Mouse (Mus musculus): ENCODE measurements around the gene Reep3. TPM values are rescaled to one million over a fixed set of nuclear protein-coding genes. Genes with fewer than 3 reads are reported as not detected.

Reep3 gene
- total RNA-seq, 2 experiments from 2014 or later, result 22.8 to 24.2 TPM

DNA sequence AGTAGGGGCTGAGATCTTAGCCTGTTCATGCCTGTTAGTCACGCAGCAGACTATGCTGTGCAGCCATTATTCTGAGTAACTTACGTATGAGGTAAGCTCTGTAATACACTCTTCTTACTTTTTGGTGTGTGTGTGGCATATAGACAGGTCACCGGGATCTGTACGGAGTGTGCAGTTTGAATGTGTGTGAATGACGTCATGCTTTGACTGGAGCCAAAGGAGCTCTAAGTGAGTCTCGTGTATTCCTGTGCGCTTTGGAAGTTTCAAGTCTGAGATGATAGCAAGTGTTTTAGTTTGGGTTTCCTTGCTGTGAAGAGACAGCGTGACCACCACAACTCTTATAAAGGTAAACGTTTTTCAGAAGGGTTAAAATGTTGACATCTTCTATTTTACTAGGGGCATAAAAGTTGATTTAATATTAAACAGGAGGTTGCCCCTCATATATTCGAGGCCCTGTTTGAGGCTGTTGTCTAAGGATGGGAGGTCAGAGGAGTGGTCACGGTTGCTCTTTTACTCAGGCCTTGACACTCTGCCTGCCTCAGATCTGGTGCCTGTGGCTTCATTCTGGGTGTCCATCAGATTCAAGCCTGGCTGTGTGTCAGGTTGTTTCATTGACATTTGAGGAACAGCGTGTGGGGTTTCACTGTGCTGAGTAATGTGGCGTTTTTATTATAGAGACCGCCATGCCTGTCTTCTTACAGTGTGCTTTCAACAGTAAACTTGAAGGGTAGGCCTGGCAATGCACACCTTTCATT is 14.5 kb upstream of the Reep3 start:
- no peak for DNase-seq (ENCODE audit: extremely low spot score in 1 of 2, low spot score in 1 of 2)

DNA sequence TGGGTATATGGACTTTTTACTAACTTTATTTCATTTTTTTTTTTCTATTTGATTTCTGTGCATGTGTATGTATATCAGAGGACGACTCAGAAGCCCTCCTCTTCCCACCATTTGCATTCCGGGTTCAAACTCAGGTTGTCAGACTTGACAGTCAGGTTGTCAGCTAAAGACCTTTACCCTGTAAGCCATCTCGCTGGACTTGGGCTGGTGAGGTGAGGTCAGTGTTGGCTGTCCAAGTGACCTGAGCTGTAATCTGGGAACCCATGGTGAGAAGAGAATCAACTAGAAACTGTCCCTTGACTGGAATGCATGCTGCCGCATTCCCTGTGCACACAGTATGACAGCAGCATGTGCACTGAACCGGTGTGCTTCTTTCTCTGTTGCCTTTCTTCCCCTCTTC is 12.9 kb upstream of the Reep3 start:
- no peak for DNase-seq (ENCODE audit: extremely low spot score in 1 of 2, low spot score in 1 of 2)

GRCm38 (mm10) chr10:67108096-67108495 is 11.4 kb upstream of the Reep3 start:
- DNase-seq (ENCODE audit: extremely low spot score in 1 of 2, low spot score in 1 of 2), result no peak

GRCm38 (mm10) chr10:67107017-67107761 is 10.4 kb upstream of the Reep3 start:
- no peak for DNase-seq (ENCODE audit: extremely low spot score in 1 of 2, low spot score in 1 of 2)

- no peak for DNase-seq (ENCODE audit: extremely low spot score in 1 of 2, low spot score in 1 of 2)
Observed at GRCm38 (mm10) chr10:67106400-67106799, 9.7 kb upstream of the Reep3 start.

- DNase-seq (ENCODE audit: extremely low spot score in 1 of 2, low spot score in 1 of 2), result no peak
Observed at GRCm38 (mm10) chr10:67105331-67106217, 8.8 kb upstream of the Reep3 start.

DNA sequence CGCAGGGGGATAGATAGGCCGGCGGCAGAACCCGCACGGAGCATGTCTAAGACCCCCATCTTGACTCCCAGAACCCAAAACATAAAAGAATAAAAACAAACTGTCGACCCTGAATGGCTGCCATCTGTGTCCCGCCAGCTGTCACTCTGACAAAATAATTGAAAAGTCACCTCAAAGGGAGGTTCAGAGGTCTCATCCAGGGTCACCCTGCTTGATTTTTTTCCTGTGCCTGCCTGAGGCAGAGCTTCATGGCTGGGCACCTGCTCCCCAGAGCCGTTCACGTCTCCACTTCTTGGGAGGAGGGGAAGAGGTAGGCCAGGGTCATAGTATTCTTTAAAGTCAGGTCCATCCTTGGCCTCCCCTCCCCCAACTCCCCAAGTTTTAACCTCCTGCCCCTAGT is 7.8 kb upstream of the Reep3 start:
- no peak for DNase-seq (ENCODE audit: extremely low spot score in 1 of 2, low spot score in 1 of 2)

DNA sequence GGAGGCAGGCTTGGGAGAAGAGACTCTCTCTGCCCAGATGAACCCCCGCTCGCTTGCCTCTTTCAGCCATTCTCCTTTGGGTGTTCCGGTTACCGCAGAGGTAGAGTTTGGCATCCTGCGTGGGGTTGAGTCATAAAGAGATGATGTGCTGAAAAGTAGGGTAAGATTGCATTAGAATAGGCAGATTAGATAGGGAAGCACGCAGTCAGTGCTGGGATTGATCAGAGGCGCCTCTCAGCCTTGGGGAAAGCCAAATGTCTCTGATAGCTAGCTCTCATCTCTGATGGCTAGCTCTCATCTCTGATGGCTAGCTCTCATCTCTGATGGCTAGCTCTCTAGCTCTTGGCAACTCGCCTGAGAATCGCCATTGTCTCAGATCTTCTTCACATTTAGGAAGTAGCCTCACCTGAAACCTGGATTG is 4.1 kb upstream of the Reep3 start:
- DNase-seq (ENCODE audit: extremely low spot score in 1 of 2, low spot score in 1 of 2), result no peak

DNA sequence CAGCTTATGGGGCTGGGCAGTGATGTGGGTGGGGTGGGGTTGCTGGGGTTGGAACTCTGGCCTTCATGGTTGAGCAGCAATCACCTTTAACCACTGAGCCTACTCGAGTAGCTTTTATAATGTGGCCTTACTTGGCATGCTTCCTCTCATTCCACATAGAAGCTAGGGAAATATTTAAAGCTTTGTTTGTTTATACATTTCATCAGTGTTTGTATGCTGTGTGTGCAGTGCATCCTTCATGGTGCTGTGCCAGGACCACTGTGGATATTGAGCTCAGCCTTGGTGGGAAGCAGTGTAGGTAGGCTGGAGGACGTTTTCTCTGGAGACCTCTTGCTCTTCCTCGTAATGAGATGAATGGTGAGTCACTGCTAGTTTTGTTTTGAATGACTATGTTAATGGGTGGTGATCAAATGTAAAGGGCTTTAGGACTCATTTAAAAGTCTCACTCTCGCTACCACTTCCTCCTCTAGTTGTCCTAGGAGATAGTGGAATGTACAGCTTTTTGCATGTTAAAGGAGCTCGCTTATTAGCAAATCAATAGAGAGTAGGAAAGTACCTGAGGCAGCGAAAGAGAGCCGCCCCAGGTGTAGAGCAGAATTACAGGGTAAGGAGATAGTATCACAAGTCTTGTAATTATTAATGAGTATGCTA is 3.4 kb upstream of the Reep3 start:
- DNase-seq (ENCODE audit: extremely low spot score in 1 of 2, low spot score in 1 of 2), result no peak

- no peak for DNase-seq (ENCODE audit: extremely low spot score in 1 of 2, low spot score in 1 of 2)
Observed at GRCm38 (mm10) chr10:67099183-67099929, 2.6 kb upstream of the Reep3 start.

- no peak for DNase-seq (ENCODE audit: extremely low spot score in 1 of 2, low spot score in 1 of 2)
Observed at GRCm38 (mm10) chr10:67098408-67099050, 1.8 kb upstream of the Reep3 start.

- DNase-seq (ENCODE audit: extremely low spot score in 1 of 2, low spot score in 1 of 2), result no peak
Observed at GRCm38 (mm10) chr10:67097437-67098150, 849 bp upstream of the Reep3 start.

DNA sequence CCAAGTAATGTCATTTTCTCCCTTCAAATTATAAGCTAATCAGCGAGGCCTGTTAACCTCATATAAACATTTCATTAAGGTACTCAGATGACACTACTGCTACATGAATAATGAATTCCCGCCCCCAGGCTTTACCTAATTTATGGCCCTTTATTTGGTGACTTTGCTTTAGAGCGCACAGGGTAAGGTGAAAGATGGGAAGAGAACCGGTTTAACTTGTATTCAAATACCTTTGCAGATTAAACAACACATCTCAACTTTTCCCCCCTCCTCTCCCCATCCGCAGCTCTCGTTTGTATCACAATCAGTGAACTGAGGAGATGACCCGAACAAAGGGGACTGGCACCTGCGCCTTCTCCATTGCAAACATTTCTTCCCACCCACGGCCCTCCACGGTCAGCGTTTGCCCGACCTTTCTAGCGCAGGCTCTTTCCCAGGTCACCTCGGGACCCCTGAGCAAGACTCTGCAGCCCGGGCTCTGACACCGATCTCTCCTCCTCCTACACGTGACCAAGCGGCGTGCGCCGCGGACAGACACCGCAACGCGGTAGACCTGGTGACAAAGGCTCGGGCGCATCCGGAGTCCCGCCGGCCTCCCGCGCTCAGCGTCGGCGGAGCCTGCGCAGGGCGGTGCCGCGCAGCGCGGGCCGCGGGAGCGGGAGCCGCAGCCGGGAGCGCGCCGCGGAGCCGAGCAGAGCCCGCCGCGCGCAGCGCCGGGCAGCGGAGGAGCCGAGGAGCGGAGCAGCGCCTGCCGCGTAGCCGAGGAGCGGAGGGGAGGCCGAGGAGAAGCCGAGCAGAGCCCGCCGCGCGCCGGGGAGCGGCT is 736 bp downstream of the Reep3 start, which contains the start of gene Jmjd1c:
Gene Jmjd1c, plus strand, starts transcription at position 328 of the 823 bp plus-strand sequence.
- DNase-seq (ENCODE audit: extremely low spot score in 1 of 2, low spot score in 1 of 2), result peak; percentile 67 to 82

DNA sequence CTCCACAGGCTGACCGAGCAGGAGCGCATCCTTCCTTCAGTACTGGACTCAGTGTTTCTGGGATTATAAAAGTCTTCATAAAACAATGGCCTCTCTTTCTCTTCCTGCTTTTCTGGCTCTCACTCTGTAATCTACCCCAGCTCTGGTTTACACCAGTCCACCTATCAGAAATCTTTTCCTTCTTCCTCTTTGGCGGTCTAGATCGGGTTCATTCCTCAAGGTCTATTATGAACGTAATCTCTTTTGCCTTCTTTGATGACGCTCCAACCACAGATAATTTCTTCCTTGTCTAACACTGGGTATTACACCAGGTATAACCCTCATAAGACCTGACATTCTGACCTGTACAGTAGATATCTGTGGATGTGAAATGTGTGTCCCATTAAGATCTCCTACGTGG is 1.8 kb downstream of the Reep3 start:
- DNase-seq (ENCODE audit: extremely low spot score in 1 of 2, low spot score in 1 of 2), result no peak

- DNase-seq (ENCODE audit: extremely low spot score in 1 of 2, low spot score in 1 of 2), result no peak
Observed at GRCm38 (mm10) chr10:67090611-67091010, 6.1 kb downstream of the Reep3 start.

- DNase-seq (ENCODE audit: extremely low spot score in 1 of 2, low spot score in 1 of 2), result no peak
Observed at GRCm38 (mm10) chr10:67087447-67088226, 9.1 kb downstream of the Reep3 start.

DNA sequence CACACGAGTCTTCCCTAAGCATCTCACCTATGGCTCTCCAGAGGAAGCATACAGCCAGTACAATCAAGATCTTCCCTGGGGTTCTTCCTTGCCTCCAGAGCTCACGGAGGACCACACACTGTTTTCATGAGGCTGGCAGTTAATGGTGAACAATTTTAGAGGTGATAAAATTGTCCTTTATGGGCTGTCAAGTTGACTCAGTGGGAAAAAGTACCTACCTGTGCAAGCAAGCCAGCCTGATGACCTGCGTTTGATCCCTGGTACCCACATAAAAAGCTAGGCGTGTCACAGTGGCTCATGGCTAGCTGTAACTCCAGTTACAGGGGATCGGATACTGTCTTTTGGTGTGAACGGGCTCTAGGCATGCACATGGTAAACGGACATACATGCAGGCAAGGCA is 10.8 kb downstream of the Reep3 start:
- no peak for DNase-seq (ENCODE audit: extremely low spot score in 1 of 2, low spot score in 1 of 2)
